Mouse (Mus musculus) forebrain, embryonic 11.5 days (tissue): ENCODE data around the gene Kcnk12. TPM values are rescaled to one million over a fixed set of nuclear protein-coding genes. Genes with fewer than 3 reads are reported as not detected.

Source experiments
- ATAC-seq: fragments of 200-750 bp; cut with Nextera tagmentation; replicated peaks from 2 replicates; pipeline ENCODE4 v1.8.0; 2017; ENCODE audit warnings: moderate TSS enrichment; ENCODE audit not compliant: low FRiP score
- DNase-seq: peaks from one replicate; pipeline ENCODE4 v3.0.0-alpha.2; 2017; ENCODE audit warnings: low spot score
- H3K27ac ChIP-seq: fragments of 300-500 bp; sonication (generic); 2 replicates; pipeline ENCODE4 v1.5.1; 2014; ENCODE audit warnings: low read depth, low read length
- H3K27me3 ChIP-seq: fragments of 300-500 bp; sonication (generic); 2 replicates; pipeline ENCODE4 v1.6.1; 2014; ENCODE audit warnings: mild to moderate bottlenecking, low read length, mixed read lengths; ENCODE audit not compliant: control insufficient read depth, insufficient read depth
- H3K36me3 ChIP-seq: fragments of 300-500 bp; sonication (generic); 2 replicates; pipeline ENCODE4 v1.6.1; 2014; ENCODE audit warnings: mild to moderate bottlenecking, low read length, moderate library complexity, mixed read lengths; ENCODE audit not compliant: control insufficient read depth, insufficient read depth
- H3K4me1 ChIP-seq: fragments of 300-500 bp; sonication (generic); replicated peaks from 2 replicates; pipeline ENCODE4 v1.6.1; 2014; ENCODE audit warnings: low read length, mixed read lengths; ENCODE audit not compliant: control insufficient read depth, insufficient read depth
- H3K4me2 ChIP-seq: fragments of 300-500 bp; sonication (generic); 2 replicates; pipeline ENCODE4 v1.6.1; 2014; ENCODE audit warnings: low read depth, mild to moderate bottlenecking, low read length, moderate library complexity, mixed read lengths; ENCODE audit not compliant: severe bottlenecking
- H3K4me3 ChIP-seq: fragments of 300-500 bp; sonication (generic); 2 replicates; pipeline ENCODE4 v1.5.1; 2014; ENCODE audit warnings: low read depth, low read length
- H3K9ac ChIP-seq: fragments of 300-500 bp; sonication (generic); 2 replicates; pipeline ENCODE4 v1.6.1; 2014; ENCODE audit warnings: low read length
- H3K9me3 ChIP-seq: fragments of 300-500 bp; sonication (generic); 2 replicates; pipeline ENCODE4 v1.6.1; 2016; ENCODE audit warnings: low read length, mixed read lengths; ENCODE audit not compliant: control insufficient read depth
- WGBS: fragments of 180-500 bp; shearing (Covaris S2); extraction: QIAGEN DNeasy Blood & Tissue Kit; methylation state at CpG from one replicate; pipeline ENCODE4 v1.1.7; 2014; 5-methylcytosine and 5-hydroxymethylcytosine counted together
- polyA plus RNA-seq: library from polyadenylated mRNA; unstranded; fragments of >200 nt; fragmentation: Nextera tagmentation; extraction: Ambion mirVana; gene quantifications from 2 replicates; pipeline ENCODE4 v1.2.1, GENCODE M21; 2014

Kcnk12 gene
- polyA plus RNA-seq, 1 experiment from 2014 or later: not detected

DNA sequence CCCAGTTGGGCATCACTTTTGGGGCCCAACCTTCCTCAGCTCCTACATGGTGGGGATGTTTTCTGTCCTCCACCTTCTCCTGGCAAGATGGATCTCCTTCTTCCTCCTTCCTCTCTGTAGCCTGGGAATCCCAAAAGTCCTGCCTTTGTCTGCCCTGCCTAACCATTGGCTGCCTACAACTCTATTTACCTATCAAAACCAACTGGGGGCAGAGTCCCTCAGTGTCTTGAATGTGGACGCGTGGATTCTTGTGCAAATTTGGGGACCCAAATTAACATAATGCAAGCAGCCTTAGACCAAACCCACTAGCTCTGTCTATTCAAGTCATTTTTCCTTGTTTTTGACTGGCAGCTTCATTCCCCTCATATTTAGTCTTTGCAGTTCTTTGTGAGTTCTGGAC is 11.8 kb upstream of the Kcnk12 start:
- no peaks in the 10 kb centered on the region for H3K36me3 ChIP-seq
- H3K4me3 ChIP-seq: no peak overlapping the region
- H3K27me3 ChIP-seq: no peaks in the 10 kb centered on the region
- no peak overlapping the region for H3K27ac ChIP-seq
- no peaks in the 10 kb centered on the region for H3K9me3 ChIP-seq
- WGBS: 73% methylated on average over 2 of the region's 2 CpGs
- DNase-seq (peak; percentile 4), ATAC-seq (no peak)
- H3K4me2 ChIP-seq: no peak overlapping the region
- H3K9ac ChIP-seq: no peak overlapping the region
- no peaks in the 10 kb centered on the region for H3K4me1 ChIP-seq

- DNase-seq: no peak
- WGBS: 87% methylated on average over 3 of the region's 3 CpGs
- Histone ChIP-seq H3K27me3 (peaks cover 49% of the 10 kb centered on the region), H3K4me3 (no peak overlapping the region), H3K9ac (no peak overlapping the region), H3K36me3 (no peaks in the 10 kb centered on the region), H3K9me3 (no peaks in the 10 kb centered on the region), H3K4me1 (peaks cover 13% of the 10 kb centered on the region; the same call in 1 of the 2 replicates), H3K4me2 (no peak overlapping the region), H3K27ac (no peak overlapping the region)
- ATAC-seq: no peak
Measured at GRCm38 (mm10) chr17:87799948-87800340, 2.1 kb upstream of the Kcnk12 start.

DNA sequence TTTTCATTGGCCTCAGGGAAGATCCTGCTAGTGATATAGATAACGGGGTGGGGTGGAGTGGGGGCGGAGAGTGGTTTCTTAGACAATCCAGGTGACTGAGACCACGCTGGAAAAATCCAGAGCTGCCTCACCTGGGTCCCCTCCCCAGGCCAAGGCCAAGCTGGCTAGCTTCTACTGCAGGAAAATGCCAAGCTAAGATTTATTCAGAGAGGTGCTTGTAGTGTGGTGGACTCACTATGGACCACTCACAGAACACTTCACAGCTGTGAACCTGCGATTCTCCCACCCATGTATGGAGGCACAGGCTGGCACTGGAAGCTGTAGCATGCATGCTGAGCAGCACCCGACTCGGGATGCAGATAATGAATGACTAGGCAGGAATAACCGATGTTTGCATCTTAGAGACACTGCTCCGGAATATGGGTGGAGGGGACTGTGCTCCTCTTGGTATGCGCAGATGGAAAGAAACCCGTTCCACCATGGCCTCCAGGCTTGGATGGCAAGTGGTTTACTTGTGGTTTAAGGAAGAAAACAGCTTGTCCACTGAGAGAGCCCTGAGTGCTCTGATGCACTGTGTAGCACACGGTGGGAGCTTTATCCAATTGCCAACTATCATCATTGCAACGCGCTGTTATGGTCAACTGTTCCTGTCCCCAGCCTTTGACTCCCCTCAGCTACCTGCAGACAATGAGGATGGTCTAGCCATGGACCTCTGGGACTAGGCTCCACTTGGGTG is 1.6 kb upstream of the Kcnk12 start:
- WGBS: 62% methylated on average over 13 of the region's 13 CpGs
- no peak overlapping the region for H3K9ac ChIP-seq
- H3K4me1 ChIP-seq: peaks cover 13% of the 10 kb centered on the region; the same call in 1 of the 2 replicates
- peaks cover 52% of the 10 kb centered on the region for H3K27me3 ChIP-seq
- H3K4me2 ChIP-seq: no peak overlapping the region
- ATAC-seq (no peak), DNase-seq (peak; percentile 49)
- H3K36me3 ChIP-seq: no peaks in the 10 kb centered on the region
- no peak overlapping the region for H3K27ac ChIP-seq
- H3K4me3 ChIP-seq: no peak overlapping the region
- no peaks in the 10 kb centered on the region for H3K9me3 ChIP-seq

GRCm38 (mm10) chr17:87798423-87798941 is 688 bp upstream of the Kcnk12 start:
- WGBS: under 1% methylated on average over 39 of the region's 40 CpGs
- peak; percentile 56 for ATAC-seq
- Histone ChIP-seq H3K9me3 (no peaks in the 10 kb centered on the region), H3K36me3 (no peaks in the 10 kb centered on the region), H3K9ac (no peak overlapping the region), H3K27me3 (peaks cover 52% of the 10 kb centered on the region), H3K27ac (no peak overlapping the region), H3K4me2 (peak overlapping the region; percentile 93), H3K4me3 (peak overlapping the region; percentile 46), H3K4me1 (peaks cover 13% of the 10 kb centered on the region; the same call in 1 of the 2 replicates)
- peak; percentile 83 for DNase-seq

GRCm38 (mm10) chr17:87796881-87797416 is 845 bp downstream of the Kcnk12 start:
- Histone ChIP-seq H3K27ac (no peak overlapping the region), H3K9me3 (no peaks in the 10 kb centered on the region), H3K9ac (peak overlapping the region; percentile 12; the same call in 1 of the 2 replicates), H3K27me3 (peaks cover 52% of the 10 kb centered on the region), H3K36me3 (no peaks in the 10 kb centered on the region), H3K4me3 (peak overlapping the region; percentile 46), H3K4me2 (peak overlapping the region; percentile 93), H3K4me1 (peaks cover 13% of the 10 kb centered on the region; the same call in 1 of the 2 replicates)
- under 1% methylated on average over 65 of the region's 72 CpGs for WGBS
- peak; percentile 39; the same call in 1 of the 2 replicates for ATAC-seq
- DNase-seq: peak; percentile 68

DNA sequence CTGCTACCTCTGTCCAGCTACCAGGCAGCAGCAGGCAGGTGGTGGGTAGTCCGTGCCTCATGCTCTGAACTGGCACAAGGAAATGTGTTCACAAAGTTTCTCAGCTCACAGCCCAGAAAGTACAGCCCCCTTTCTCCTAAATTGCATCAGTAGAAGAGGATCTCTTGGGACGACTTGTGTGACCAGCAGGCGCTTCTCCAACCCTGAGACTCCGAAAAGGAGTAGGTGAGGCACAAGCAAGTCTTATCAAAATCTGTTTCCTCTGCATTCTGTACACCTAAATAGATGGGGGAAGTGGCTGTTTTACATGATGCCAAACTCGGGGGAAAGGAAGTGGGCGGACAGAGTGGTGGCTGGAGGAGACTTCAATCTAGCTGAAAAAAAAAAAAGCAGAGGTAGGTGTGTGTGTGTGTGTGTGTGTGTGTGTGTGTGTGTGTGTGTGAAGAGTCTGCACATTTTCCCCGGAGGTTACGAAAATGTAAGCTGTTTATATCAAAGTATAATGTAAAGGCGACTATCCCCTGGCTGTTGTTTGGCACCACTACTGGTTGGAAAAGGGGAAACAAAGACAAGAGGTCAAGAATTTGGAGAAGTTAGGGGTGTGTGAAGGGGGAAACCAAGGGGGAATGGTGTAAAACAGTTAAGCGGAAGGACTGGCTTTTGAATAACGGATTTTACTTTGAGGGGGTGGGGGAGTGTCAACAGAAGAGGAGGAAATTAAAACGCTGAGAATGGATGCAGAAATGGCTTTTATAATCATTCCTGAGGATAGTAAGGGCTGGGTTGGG is 1.7 kb downstream of the Kcnk12 start:
- DNase-seq: peak; percentile 45
- Histone ChIP-seq H3K9ac (no peak overlapping the region), H3K4me1 (peaks cover 13% of the 10 kb centered on the region; the same call in 1 of the 2 replicates), H3K27ac (no peak overlapping the region), H3K27me3 (peaks cover 52% of the 10 kb centered on the region), H3K36me3 (no peaks in the 10 kb centered on the region), H3K4me3 (peak overlapping the region; percentile 46; the same call in 1 of the 2 replicates), H3K4me2 (peak overlapping the region; percentile 93; the same call in 1 of the 2 replicates), H3K9me3 (no peaks in the 10 kb centered on the region)
- 31% methylated on average over 12 of the region's 12 CpGs for WGBS
- no peak for ATAC-seq

DNA sequence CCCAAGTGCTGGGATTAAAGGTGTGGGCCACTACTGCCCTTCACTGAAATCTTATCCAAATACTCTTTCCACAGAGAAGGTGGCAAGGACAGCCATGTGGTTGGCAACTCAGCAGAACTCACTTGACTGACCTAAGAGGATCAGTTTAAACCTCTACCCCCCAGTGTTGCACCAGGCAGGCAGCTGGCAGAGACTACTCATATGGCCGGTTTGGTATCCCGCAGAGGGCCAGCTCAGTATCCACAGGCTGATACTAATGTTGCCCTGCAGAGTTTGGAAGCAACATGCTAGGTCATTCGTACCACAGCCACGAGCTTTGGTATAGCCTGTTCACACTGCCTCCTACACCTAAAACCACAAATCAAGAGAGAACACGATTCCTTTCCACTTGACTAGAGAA is 3.0 kb downstream of the Kcnk12 start:
- Histone ChIP-seq H3K36me3 (no peaks in the 10 kb centered on the region), H3K4me3 (no peak overlapping the region), H3K9ac (no peak overlapping the region), H3K4me2 (no peak overlapping the region), H3K27me3 (peaks cover 46% of the 10 kb centered on the region), H3K9me3 (no peaks in the 10 kb centered on the region), H3K27ac (no peak overlapping the region), H3K4me1 (peaks cover 13% of the 10 kb centered on the region; the same call in 1 of the 2 replicates)
- DNase-seq (peak; percentile 39), ATAC-seq (no peak)
- 75% methylated on average over 5 of the region's 5 CpGs for WGBS

DNA sequence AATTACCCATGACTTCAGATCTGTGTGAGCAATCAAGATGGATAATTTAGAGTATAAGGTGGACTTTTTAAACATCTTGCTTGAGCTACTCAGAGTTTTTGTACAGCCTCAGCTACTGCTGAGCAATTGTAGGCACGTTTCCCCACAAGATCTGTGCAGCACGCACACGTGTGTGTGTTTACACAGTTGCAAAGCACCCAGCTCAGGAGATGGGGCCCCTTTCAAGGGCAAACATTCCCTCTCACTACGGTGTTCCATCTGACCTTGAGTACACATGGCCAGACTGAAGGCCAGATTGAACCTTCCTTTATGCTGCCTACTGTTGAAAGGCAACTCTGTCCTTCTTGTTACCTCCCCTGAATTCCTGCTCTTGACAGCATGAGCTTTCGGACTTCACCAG is 4.5 kb downstream of the Kcnk12 start:
- Histone ChIP-seq H3K9ac (no peak overlapping the region), H3K4me1 (peaks cover 9% of the 10 kb centered on the region; the same call in 1 of the 2 replicates), H3K4me2 (no peak overlapping the region), H3K9me3 (no peaks in the 10 kb centered on the region), H3K27ac (no peak overlapping the region), H3K36me3 (no peaks in the 10 kb centered on the region), H3K27me3 (peaks cover 32% of the 10 kb centered on the region), H3K4me3 (no peak overlapping the region)
- ATAC-seq (no peak), DNase-seq (peak; percentile 37)
- WGBS: 80% methylated on average over 5 of the region's 5 CpGs
